Mouse (Mus musculus) heart, adult 8-10 months (tissue): ENCODE measurements around the gene Il2ra. TPM values are rescaled to one million over a fixed set of nuclear protein-coding genes. Genes with fewer than 3 reads are reported as not detected.
"Not testable (repeated sequence)": the region's sequence is repeated elsewhere in the genome, so short reads cannot be mapped to it uniquely, and the experiment has no call there.

ENCODE experiments used
- DNase-seq: peaks from one replicate; pipeline ENCODE4 v3.0.0; 2022; ENCODE audit warnings: low spot score
- total RNA-seq, 4 experiments: library from RNA; stranded (reverse); gene quantifications; 2 replicates each; pipeline ENCODE4 v1.2.4; 2022

Il2ra gene
- total RNA-seq, 4 experiments from 2014 or later: 0.62 to 1.5 (median 1.3) TPM

DNA sequence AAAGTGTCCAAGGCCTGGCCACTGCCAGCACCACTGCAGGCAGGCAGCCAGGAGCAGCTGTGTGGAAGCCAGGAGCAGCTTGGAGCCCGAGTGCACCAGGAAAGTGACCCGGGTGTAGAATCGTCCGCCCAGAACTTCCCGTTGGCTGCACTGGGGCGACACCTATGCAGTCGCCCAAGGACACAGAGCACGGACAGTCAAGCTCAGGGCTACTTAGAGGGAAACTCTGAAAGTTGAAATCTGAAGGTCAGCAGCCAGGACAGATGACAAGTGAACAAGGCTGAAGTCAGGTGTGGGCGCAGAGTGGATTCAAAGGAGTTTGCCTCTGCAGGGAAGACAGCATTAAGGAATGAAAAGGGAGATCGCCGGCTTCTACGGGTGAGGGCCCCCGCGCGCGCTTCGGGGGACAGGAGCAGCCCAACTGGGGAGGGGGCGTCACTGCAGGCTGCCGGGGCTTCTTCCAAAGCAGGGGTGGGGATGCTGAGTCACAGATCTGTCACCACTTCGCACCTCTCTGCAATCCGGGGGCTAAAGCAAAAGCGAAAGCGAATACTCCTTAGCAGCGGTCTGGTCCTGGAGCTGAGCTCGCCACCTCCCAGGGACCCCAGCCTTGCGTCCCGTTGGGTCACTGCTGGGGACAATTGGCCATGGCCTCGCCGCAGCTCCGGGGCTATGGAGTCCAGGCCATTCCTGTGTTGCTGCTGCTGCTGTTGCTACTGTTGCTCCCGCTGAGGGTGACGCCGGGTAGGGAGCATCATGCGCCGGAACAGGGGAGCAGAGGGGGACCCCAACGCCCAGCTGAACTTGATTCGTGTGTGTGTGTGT is 62.8 kb downstream of the Il2ra start, which contains the start of gene Il15ra:
Gene Il15ra, plus strand, starts transcription at position 90 of the 825 bp plus-strand sequence.
- DNase-seq: peak; percentile 86

DNA sequence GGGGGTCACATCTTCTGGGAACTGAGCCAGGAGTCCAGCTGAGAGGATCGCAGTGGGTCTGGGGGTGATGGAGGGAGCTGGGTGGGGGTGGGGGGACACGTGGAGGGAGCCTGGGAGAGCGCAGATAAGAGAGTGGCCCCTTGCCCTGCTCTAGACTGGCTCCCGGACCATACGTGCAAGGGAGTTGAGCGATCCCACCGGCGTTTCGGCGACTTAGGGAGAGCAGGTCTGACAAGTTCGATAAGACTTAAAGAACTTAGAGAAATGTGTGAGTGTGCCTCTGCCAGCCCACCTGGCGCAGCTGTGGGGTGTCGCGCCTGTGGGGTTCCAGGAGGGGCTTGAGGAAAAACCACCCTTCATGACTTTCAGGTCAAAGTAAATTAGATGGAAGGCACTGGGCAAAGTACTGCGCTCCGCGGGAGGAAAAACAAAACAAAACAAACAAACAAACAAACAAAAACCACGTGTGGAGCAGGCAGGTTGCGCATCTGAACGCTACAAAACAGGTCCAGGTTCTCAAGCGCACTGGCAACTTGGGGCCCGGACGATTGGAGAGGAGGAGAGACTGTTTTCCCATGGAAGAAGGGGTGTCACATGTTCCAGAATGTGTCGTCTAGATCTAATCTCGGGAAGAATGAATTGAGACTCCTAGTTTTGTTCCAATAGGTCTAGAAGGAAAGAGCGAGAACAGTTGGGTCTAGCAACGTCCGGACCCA is 63.6 kb downstream of the Il2ra start:
- DNase-seq: peak; percentile 31

DNA sequence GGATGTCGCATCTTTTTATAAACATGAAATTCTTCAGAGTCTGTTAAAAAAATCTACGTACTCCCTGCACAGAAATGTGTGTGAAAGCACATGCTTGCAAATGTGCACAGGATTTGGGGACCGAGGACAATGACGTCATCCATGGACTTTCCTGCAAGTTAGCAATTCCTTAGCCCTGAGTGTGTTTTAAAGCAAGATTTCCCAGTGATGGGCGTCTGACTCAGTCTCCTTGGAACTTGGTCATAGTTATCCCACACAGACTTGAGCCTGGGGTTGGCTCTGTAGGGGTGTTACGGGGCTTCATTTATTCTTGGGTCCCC is 64.1 kb downstream of the Il2ra start:
- peak; percentile 44 for DNase-seq

DNA sequence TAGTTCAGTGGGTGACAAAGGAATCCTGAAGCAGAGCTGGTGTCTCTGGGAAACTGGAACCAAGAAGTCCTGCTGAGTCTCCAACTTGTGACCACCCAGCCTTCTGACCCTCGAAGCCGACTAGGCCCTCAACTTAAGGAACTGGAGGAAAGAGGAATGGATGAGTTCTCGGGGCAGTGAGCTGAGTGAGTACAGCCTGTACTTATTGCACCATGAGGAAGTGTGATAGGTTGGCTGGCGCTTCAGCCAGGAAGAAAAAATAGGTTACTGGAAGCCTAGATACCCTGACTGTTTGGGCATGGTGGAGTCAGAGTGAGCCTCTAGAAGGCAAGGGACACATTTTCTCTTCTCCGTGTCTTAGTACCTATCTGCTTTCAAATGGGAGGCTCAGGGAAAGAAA is 65.9 kb downstream of the Il2ra start:
- peak; percentile 19 for DNase-seq

DNA sequence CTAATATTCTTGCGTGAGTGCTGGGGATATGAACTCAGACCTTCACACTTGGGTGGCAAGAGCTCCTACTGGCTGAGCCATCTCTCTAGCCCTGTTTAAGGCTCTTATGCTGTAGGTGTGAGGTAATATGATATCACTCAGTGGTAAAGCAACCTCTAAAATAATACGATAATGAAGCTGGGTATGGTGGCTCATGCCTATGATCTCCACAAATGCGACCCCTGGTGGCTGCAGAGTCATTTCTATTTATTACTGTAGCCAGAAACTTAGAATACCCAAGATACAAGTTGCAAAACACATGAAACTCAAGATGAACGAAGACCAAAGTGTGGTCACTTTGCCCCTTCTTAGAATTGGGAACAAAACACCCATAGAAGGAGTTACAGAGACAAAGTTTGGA is 67.5 kb downstream of the Il2ra start:
- DNase-seq: not testable (repeated sequence)

DNA sequence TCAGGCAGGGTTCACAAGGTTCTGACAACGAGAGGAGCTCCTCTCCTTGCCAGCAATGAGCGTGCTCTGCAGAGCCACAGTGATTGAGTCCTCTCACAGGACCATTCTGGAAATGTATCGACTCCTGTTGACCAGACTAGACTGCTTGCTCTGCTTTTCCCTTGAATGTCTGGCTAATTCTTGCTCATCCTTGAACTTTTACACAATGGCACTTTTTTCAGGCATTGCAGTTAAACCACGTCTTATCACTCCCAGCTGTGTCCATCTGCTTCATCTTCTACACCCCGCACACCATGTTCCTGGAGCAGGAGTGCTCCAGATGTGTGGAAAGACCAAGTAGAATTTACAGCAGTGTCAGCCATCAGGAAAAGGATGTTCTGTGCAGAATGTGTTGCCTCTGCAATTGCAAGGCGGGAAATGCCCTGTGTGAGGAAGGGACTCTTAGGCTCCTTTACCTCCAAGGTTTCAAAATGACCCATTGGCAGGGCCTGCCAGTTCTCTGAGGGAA is 69.9 kb downstream of the Il2ra start:
- peak; percentile 36 for DNase-seq

DNA sequence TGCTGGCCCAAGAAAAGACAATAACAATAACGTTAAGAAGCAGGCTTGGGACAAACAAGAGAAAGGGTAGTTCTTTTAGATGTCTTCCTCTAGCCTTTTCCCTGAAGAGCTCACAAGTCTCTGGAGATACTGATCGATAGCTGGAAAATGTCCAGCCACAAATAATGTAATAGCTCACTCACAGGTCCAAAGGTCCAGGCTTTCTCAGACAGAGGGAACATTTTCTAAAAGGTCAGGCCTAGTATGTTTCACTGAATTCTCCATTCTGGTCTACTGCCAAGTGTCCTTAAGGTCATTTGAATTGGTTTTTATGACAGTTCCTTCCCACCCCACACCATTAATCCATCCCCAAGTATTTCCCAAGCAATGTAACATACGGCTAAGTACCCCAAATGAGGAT is 70.4 kb downstream of the Il2ra start:
- DNase-seq: no peak

DNA sequence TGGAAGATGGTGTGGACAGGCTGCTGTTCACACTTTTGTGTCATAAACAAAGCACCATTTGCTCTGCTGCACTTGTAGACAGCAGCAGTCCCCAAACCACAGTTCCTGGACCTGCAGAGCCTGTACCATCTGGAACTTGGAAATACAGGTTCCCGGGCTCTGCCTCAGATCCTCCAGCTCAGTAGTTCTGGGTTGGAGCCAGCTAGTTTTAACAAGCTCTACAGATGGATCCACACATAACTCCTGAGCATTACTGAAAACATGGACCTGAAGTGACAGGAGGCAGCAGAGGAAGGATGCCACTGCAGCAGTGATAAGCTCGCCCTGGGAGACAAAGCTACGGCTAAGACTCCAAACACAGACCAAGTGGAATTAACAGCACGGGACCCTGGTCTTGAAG is 71.9 kb downstream of the Il2ra start:
- DNase-seq: no peak

DNA sequence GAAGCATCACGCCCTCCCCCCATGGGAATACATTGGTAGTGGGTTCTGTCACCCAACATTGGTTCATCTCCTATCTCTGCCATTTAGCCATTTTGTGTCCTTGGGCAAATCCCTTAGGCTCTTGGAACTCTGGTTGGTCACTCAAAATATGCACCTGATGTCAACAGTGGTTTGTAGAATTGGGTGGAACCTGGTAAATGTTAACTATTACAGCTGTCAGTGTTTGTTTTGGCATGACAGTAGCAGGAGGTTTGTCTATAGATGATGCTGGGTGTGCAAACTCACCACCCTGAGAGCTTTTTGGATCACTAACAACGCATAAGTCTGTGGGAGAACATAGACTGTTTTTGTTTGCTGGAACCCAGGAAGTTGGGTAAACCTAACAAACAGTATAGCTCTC is 76.0 kb downstream of the Il2ra start:
- DNase-seq: no peak

DNA sequence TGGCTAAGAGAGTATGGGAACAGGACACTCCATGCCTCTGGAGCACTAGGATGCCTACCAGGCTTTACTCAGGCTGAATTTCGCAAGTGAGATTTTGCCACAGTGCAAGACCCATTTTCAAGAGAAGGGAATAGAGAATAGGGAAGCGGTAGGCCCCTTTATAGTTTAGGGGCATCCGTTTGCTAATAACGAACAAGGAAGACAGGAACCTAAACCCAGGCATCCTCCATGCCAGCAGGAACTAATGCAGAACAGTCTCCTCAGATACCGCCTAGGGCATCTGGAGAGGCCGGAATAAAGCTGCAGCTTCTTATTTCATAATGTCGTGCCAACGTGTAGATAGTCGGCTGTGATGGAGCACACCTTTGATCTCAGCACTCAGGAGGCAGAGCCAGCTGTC is 80.0 kb downstream of the Il2ra start:
- no peak for DNase-seq

DNA sequence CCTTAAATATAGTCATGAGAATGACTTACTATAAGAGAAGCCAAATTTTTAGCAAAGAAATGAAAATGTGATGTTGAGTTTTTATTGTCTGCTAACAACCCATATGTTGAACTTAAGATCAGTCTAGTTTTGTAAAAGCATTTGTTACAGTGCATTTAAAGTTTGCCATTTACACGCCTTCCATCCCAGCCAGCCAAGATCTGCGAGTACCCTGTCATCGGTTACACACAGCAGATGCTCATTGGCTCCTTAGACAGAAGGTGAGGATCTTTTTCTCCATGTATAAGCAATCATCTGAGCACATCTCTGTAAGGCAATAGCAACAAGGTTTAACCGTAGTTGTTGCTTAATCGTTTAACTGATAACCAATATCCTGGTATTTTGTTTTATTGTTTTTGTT is 85.0 kb downstream of the Il2ra start:
- DNase-seq: no peak

DNA sequence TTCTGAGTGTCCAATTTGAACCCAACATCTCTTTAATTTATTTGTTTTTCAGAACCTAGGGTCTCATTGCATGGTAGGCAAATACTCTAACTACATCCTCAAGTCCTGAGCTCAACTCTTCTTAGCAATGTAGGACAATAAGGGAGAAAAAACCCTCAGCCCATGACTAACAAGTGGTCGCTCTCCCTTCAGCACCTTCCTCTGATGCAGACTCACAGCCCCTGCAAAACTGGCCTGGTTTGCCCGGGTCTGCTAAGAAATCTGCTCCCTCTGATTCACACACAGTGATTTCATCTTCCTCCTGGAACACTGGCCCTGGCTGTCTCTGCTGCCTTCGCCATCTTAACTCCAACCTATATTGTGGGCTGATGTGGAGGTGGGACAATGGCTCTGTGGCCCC is 86.5 kb downstream of the Il2ra start:
- DNase-seq: no peak

DNA sequence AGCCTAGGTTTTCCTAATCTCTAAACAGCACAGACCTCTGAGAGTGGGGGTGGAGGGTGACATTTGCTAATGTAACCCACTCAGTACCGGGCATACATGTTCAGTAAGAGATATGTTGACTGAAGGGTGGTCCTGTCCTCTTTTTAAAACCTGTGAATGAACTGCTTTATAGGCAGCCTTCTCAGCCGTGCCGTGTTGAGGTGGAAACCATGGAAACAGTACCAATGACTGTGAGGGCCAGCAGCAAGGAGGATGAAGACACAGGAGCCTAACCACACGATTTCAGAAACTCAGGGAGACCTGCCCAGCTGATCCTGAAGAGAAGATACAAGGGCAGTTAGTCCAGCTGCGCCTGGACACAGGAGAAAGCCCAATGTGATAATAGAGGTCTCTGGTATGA is 90.4 kb downstream of the Il2ra start:
- DNase-seq: no peak

DNA sequence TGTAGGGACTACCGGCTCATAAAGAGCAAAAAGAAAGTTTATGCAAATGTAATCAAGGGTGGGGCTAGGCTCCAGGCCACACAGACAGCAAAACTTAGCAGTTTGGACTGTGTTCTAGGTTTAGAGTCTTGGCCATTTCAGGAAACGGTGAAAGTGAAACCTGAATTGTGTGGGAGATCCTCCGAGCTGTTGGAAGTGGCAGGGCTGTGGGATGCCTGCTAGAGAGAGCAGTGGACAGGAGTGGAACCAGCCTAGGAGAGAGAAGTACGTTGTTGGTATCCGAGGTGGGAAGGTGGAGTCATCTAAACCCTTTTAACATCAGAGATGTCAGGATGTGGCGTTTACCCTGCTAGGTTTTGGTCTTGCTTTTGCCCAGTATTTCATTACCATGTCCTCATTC is 93.2 kb downstream of the Il2ra start:
- no peak for DNase-seq

DNA sequence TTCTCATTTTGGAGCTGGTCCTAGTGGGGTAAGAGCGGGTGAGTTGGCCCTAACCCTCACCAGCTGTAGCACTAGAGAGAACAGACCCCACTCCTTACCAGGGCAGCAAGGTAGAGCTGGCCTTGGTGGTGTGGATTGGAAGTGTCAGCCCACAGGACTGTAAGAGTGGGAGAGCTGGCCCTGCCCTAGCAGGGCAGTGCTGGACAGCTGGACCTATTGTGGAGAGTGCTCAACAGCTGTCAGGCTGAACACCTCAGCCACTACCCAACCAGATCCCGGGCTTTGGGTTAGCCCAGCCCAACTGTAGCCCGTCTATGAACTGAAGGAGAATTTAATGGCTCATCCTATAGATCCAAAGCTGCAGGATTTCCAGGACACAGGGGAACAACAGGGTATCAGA is 96.2 kb downstream of the Il2ra start:
- no peak for DNase-seq

DNA sequence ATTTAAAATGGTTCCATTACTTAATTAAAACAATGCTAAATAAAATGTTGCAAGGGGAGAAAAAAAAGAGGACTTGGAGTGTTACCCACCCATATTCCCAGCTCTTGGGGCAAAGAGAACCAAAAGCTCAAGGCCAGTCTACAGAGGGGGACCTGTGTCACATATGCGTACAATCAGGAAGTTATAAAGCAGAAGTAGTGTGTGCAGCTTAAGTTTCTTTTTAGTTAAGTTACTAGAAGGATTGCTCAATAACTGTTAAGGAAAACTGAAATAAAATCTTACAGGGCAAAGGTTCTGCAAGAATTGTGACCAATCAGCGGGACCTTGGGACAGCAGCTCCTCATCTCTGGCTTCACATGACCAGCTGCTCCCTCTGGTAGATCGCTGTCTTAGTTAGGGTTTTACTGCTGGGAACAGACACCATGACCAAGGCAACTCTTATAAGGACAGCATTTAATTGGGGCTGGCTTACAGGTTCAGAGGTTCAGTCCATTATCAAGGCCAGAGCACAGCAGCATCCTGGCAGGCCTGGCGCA is 97.0 kb downstream of the Il2ra start:
- no peak for DNase-seq

Other genes starting within 250 kb of the Il2ra start
- gene Pfkfb3, start 88.7 kb upstream of the Il2ra start, total RNA-seq: 10 to 100 TPM in 2 of 4 experiments, 1 to 10 TPM in 2; 5.5 to 14.7 (median 9.7) TPM
- gene Rbm17, start 38.7 kb upstream of the Il2ra start, total RNA-seq: 10 to 100 TPM; 46.0 to 59.0 (median 51.3) TPM
- gene Gm17490, start 16.5 kb upstream of the Il2ra start, total RNA-seq: not detected
- gene Il15ra, start 62.5 kb downstream of the Il2ra start, total RNA-seq: 10 to 100 TPM; 26.0 to 33.2 (median 30.6) TPM
- gene Fbh1, start 134.8 kb downstream of the Il2ra start, total RNA-seq: 10 to 100 TPM; 58.5 to 74.7 (median 69.2) TPM
- gene Ankrd16, start 135.1 kb downstream of the Il2ra start, total RNA-seq: 10 to 100 TPM; 14.7 to 20.6 (median 19.1) TPM